Mouse (Mus musculus): Measurements from ENCODE around the gene Spsb2. TPM values are rescaled to one million over a fixed set of nuclear protein-coding genes. Genes with fewer than 3 reads are reported as not detected.

The Spsb2 gene
- polyA plus RNA-seq, 1 experiment, result 7.3 TPM

GRCm38 (mm10) chr6:124811403-124811665 lies 2.9 kb downstream of the Spsb2 start:
- H3K4me3 ChIP-seq (replicated peaks; ENCODE audit: control insufficient read depth, low read depth, low read length), result no peak overlapping the region
- no peak overlapping the region for H3K27ac ChIP-seq (ENCODE audit: control insufficient read depth, insufficient read depth, low read depth, low read length, poor library complexity)
- WGBS, result 72% methylated on average over 4 of the region's 4 CpGs
- peaks cover 7% of the 10 kb centered on the region for H3K4me1 ChIP-seq (ENCODE audit: control insufficient read depth, insufficient read depth, low read length)
- TF ChIP-seq POLR2A (IDR thresholded peaks at IDR 0.05; ENCODE audit: borderline replicate concordance, control insufficient read depth, low read depth, low read length) (no peak), CTCF (IDR thresholded peaks at IDR 0.05; ENCODE audit: control insufficient read depth, insufficient read depth, low read length) (no peak)

- Histone ChIP-seq H3K27ac (ENCODE audit: control insufficient read depth, insufficient read depth, low read depth, low read length, poor library complexity) (no peak overlapping the region), H3K4me1 (ENCODE audit: control insufficient read depth, insufficient read depth, low read length) (peaks cover 7% of the 10 kb centered on the region), H3K4me3 (replicated peaks; ENCODE audit: control insufficient read depth, low read depth, low read length) (no peak overlapping the region)
- TF ChIP-seq POLR2A (IDR thresholded peaks at IDR 0.05; ENCODE audit: borderline replicate concordance, control insufficient read depth, low read depth, low read length) (no peak), CTCF (IDR thresholded peaks at IDR 0.05; ENCODE audit: control insufficient read depth, insufficient read depth, low read length) (no peak)
- 88% methylated on average over 24 of the region's 24 CpGs for WGBS
Measured at GRCm38 (mm10) chr6:124811701-124812560, 3.5 kb downstream of the Spsb2 start.

- Histone ChIP-seq H3K4me3 (replicated peaks; ENCODE audit: control insufficient read depth, low read depth, low read length) (no peak overlapping the region), H3K4me1 (ENCODE audit: control insufficient read depth, insufficient read depth, low read length) (peaks cover 7% of the 10 kb centered on the region)
Measured at GRCm38 (mm10) chr6:124812848-124813247, 4.4 kb downstream of the Spsb2 start.

GRCm38 (mm10) chr6:124813496-124813895 lies 5.0 kb downstream of the Spsb2 start:
- H3K4me1 ChIP-seq (ENCODE audit: control insufficient read depth, insufficient read depth, low read length), result peaks cover 6% of the 10 kb centered on the region
- TF ChIP-seq POLR2A (IDR thresholded peaks at IDR 0.05; ENCODE audit: borderline replicate concordance, control insufficient read depth, low read depth, low read length) (peak; percentile 58; the same call in 1 of the 2 replicates), CTCF (IDR thresholded peaks at IDR 0.05; ENCODE audit: control insufficient read depth, insufficient read depth, low read length) (no peak)
- peak overlapping the region; percentile 86 for H3K4me3 ChIP-seq (replicated peaks; ENCODE audit: control insufficient read depth, low read depth, low read length)
- H3K27ac ChIP-seq (ENCODE audit: control insufficient read depth, insufficient read depth, low read depth, low read length, poor library complexity), result peak overlapping the region; percentile 2
- WGBS, result 0% methylated on average over 18 of the region's 18 CpGs

More at GRCm38 (mm10) chr6:124812848-124813247, 4.4 kb downstream of the Spsb2 start:
- no peak overlapping the region for H3K27ac ChIP-seq (ENCODE audit: control insufficient read depth, insufficient read depth, low read depth, low read length, poor library complexity)
- TF ChIP-seq CTCF (IDR thresholded peaks at IDR 0.05; ENCODE audit: control insufficient read depth, insufficient read depth, low read length) (no peak), POLR2A (IDR thresholded peaks at IDR 0.05; ENCODE audit: borderline replicate concordance, control insufficient read depth, low read depth, low read length) (no peak)
- 43% methylated on average over 9 of the region's 9 CpGs for WGBS

GRCm38 (mm10) chr6:124813933-124814332 lies 5.5 kb downstream of the Spsb2 start, which contains the start of gene Tpi1:
Gene Tpi1 (minus strand): TSS chr6:124814296.
- H3K4me1 ChIP-seq (ENCODE audit: control insufficient read depth, insufficient read depth, low read length), result peaks cover 9% of the 10 kb centered on the region
- WGBS, result under 1% methylated on average over 22 of the region's 22 CpGs
- peak within 1 kb of the TSS; percentile 86 for H3K4me3 ChIP-seq (replicated peaks; ENCODE audit: control insufficient read depth, low read depth, low read length)
- 0 out of 2 replicates have a peak, but pooled peaks have one; percentile 6 for TF ChIP-seq CTCF (IDR thresholded peaks at IDR 0.05; ENCODE audit: control insufficient read depth, insufficient read depth, low read length)
- peak; percentile 70 for TF ChIP-seq POLR2A (IDR thresholded peaks at IDR 0.05; ENCODE audit: borderline replicate concordance, control insufficient read depth, low read depth, low read length)
- peak within 1 kb of the TSS; percentile 19 for H3K27ac ChIP-seq (ENCODE audit: control insufficient read depth, insufficient read depth, low read depth, low read length, poor library complexity)

GRCm38 (mm10) chr6:124814448-124814847 lies 6.0 kb downstream of the Spsb2 start:
- Histone ChIP-seq H3K4me1 (ENCODE audit: control insufficient read depth, insufficient read depth, low read length) (peaks cover 9% of the 10 kb centered on the region), H3K4me3 (replicated peaks; ENCODE audit: control insufficient read depth, low read depth, low read length) (no peak overlapping the region), H3K27ac (ENCODE audit: control insufficient read depth, insufficient read depth, low read depth, low read length, poor library complexity) (peak overlapping the region; percentile 19; the same call in 1 of the 2 replicates)
- no peak for TF ChIP-seq CTCF (IDR thresholded peaks at IDR 0.05; ENCODE audit: control insufficient read depth, insufficient read depth, low read length)
- 25% methylated on average over 8 of the region's 8 CpGs for WGBS

- WGBS, result 76% methylated on average over 9 of the region's 9 CpGs
- Histone ChIP-seq H3K27ac (ENCODE audit: control insufficient read depth, insufficient read depth, low read depth, low read length, poor library complexity) (no peak overlapping the region), H3K4me3 (replicated peaks; ENCODE audit: control insufficient read depth, low read depth, low read length) (no peak overlapping the region), H3K4me1 (ENCODE audit: control insufficient read depth, insufficient read depth, low read length) (peaks cover 5% of the 10 kb centered on the region)
- no peak for TF ChIP-seq POLR2A (IDR thresholded peaks at IDR 0.05; ENCODE audit: borderline replicate concordance, control insufficient read depth, low read depth, low read length)
- TF ChIP-seq CTCF (IDR thresholded peaks at IDR 0.05; ENCODE audit: control insufficient read depth, insufficient read depth, low read length), result no peak
Measured at GRCm38 (mm10) chr6:124814858-124815774, 6.7 kb downstream of the Spsb2 start.

GRCm38 (mm10) chr6:124816611-124817010 lies 8.2 kb downstream of the Spsb2 start:
- H3K27ac ChIP-seq (ENCODE audit: control insufficient read depth, insufficient read depth, low read depth, low read length, poor library complexity), result no peak overlapping the region
- H3K4me3 ChIP-seq (replicated peaks; ENCODE audit: control insufficient read depth, low read depth, low read length), result no peak overlapping the region
- peaks cover 5% of the 10 kb centered on the region for H3K4me1 ChIP-seq (ENCODE audit: control insufficient read depth, insufficient read depth, low read length)
- TF ChIP-seq POLR2A (IDR thresholded peaks at IDR 0.05; ENCODE audit: borderline replicate concordance, control insufficient read depth, low read depth, low read length) (no peak), CTCF (IDR thresholded peaks at IDR 0.05; ENCODE audit: control insufficient read depth, insufficient read depth, low read length) (no peak)
- 90% methylated on average over 4 of the region's 4 CpGs for WGBS
